Mouse (Mus musculus): Measurements from ENCODE around the gene Rangrf.
"Not testable (repeated sequence)": the region's sequence is repeated elsewhere in the genome, so short reads cannot be mapped to it uniquely, and the experiment has no call there.

Rangrf gene

DNA sequence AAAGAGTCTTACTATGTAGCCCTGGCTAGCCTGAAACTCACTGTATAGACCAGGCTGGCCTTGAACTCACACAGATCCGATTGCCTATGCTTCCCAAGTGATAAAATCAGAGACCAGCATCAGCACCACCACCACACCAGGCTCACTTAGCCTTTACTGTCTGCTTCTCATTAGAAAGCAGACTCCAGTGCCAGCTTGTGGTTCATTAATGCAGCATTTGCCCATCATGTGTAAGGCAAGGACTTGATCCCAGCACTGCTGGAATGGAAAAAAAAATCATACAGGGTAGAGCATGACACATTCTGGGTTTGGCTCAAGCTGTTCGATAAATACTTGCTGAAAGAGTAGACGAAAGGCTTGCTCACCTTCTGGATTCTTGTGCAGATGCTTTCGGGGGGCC lies 29.0 kb downstream of the Rangrf start:
- DNase-seq (ENCODE audit: extremely low read depth, low read depth): no peak

GRCm38 (mm10) chr11:68945245-68945644 lies 29.7 kb downstream of the Rangrf start:
- no peak for DNase-seq (ENCODE audit: extremely low read depth, low read depth)

- no peak for DNase-seq (ENCODE audit: extremely low read depth, low read depth)
These were observed 32.3 kb downstream of the Rangrf start for GRCm38 (mm10) chr11:68942731-68943130.

DNA sequence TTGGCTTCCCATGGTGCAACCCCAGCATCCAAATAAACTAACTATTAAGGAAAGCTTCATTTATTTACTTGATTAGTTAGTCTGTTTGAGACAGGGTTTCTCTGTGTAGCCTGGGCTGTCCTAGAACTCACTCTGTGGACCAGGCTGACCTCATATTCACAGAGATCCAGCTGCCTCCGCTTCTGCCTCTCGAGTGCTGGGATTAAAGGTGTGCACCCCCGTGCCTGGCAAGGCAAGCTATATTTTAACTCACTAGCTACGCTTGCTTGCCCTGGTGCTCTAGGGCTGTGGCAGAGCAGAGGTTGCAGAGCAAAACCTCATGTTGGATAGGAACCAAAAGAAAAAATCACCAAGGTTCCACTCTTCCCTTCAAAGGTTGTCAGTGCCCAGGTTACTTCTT lies 34.5 kb downstream of the Rangrf start:
- DNase-seq (ENCODE audit: extremely low read depth, low read depth): no peak

DNA sequence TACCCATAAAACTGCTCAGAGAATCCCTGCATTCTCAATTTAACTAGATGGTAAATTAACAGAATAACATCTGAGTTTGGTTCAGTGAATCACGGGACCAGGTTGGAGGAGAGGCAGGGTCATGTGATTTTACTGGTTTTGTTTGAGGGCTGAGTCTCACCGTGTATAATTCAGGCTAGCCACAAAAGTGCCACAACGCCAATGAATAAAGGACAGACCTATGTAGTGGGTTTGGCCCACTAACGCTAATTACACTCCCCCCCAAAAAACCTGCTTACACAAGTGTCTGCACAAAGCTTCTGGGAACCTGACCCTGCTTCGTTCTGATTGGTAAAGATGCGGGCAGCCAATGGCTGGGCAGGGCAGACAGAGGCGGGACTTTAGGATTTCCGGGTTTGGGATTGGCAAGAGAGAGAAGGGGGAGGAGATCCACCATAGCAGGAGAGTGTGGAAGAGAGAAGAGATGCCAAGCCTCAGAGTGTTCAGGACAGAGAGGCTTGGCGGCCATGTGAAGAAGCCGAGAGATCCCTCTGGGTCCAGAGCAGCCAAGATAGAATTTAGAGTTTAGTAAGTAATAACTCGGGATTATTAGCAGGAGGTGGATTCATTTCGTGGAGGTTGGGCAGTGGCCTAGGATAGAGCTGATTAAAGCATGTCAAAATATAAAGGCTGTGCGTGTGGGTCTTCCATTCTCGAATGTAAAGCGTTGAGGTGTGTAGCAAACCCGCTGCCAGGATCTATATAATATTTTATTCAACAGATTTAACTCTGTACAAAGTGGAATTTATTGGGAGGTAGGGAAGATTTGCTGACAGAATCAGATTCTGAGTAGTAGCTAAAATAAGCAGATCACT lies 35.3 kb downstream of the Rangrf start:
- DNase-seq (ENCODE audit: extremely low read depth, low read depth): peak; percentile 88

- not testable (repeated sequence) for DNase-seq (ENCODE audit: extremely low read depth, low read depth)
These were observed 38.0 kb downstream of the Rangrf start for GRCm38 (mm10) chr11:68936951-68937350.

DNA sequence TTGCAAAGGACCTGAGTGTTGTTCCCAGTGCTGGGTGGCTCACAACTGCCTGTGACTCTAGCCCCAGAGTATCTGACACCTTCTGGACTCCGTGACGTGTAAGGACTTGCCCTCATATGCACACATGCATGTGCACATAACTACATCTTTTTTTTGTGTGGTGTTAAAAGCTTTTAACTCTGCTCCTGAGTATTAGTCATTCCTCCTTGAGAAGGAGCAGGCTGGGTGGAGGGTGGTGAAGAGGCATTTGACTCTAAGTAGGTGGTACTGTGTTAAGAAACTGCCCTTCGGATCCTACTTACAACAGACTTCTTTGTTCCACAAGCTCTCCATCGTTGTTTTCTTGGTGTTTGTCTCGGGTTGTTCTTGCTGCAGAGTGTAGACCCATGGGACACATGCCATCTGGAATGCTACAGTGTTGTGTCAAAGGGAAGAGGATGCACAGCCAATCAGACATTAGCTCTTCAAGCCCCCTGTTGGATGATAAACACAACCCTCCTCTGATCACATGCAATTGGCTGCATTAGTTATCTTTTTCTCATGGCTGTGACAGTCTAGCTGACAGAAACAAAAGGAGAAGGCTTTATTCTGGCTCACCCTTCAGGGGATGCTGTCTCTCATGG lies 41.0 kb downstream of the Rangrf start:
- DNase-seq (ENCODE audit: extremely low read depth, low read depth): no peak

DNA sequence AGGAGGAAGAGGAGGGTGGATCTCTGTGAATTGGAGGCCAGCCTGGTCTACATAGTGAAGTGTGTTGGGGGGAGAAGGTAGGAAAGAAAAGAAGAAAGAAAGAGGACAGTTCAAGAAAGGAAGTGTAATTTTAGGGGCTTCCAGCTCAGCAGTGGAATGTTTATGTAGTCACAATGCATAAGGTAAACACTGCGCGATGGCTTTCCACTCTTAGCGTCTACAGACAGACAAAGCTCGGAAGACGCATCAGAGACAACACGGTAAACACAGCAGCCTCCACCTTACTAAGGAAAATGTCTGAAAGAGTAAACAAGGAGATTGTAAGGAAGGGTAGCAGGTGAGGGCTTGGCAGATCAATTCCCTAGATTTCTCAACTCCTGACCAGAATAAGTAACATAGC lies 45.0 kb downstream of the Rangrf start:
- no peak for DNase-seq (ENCODE audit: extremely low read depth, low read depth)

GRCm38 (mm10) chr11:68926981-68927380 lies 48.0 kb downstream of the Rangrf start, which contains the start of gene Odf4:
Gene Odf4 (minus strand): TSS chr11:68927081.
- DNase-seq (ENCODE audit: extremely low read depth, low read depth): no peak

- no peak for DNase-seq (ENCODE audit: extremely low read depth, low read depth)
These were observed 50.2 kb downstream of the Rangrf start for GRCm38 (mm10) chr11:68924749-68925148.

DNA sequence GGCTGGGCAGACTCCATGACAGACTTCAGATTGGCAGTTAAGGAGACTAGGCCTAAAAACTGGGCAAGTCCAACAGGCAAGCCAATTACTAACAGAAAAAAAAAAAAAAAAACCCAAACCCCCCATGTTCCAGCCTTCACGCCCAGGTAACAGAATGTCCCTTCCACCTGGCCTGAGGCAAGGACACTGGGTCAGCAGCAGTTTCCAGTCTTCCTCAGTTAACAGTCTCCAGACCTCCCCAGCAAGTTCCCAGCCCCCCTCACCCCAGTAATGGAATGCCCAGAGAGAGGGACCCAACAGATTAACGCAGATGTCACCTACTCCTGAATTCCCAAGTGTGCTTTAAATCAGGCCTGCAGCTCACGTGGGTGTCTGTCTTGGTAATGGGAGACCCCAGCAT lies 51.8 kb downstream of the Rangrf start:
- no peak for DNase-seq (ENCODE audit: extremely low read depth, low read depth)

All from MEL-GATA-1-ER (cell line).